ENCODE assay signal across 20 mouse cellular contexts in genomic region chr16:10486993-10487392, GRCm38 (mm10). TPM values are rescaled to one million over a fixed set of nuclear protein-coding genes. Genes with fewer than 3 reads are reported as not detected.
DNase-seq lines count a peak whose midpoint lies in the region; ATAC-seq and TF ChIP-seq lines count a peak whose summit lies in the region.
"Had no signal": no experiment of that assay in that cellular context is flagged by ENCODE, and none has a peak within 500 bp of the region (broad histone marks: within the 10 kb centered on the region; RNA-seq: fewer than 3 reads in every experiment).

No protein-coding gene starts in this region.

- 15% methylated on average over 3 of the region's 3 CpGs for WGBS in spleen, adult 2 months
- WGBS in hindbrain, embryonic 12.5 days = 73% methylated on average over 3 of the region's 3 CpGs
- 74% methylated on average over 3 of the region's 3 CpGs for WGBS in forebrain, embryonic 15.5 days

- TF ChIP-seq EP300 in CH12.LX (IDR thresholded peaks at IDR 0.05; ENCODE audit: low read length) = peak; percentile 61; the same call in 1 of the 2 replicates

- no peak overlapping the region for H3K4me3 ChIP-seq in spleen, adult 2 months (ENCODE audit: extremely low read depth, insufficient read depth, insufficient read length)
- H3K4me3 ChIP-seq in CH12.LX (replicated peaks in 1 of 3; ENCODE audit: low read depth in 2 of 3, low read length in 2 of 3, poor library complexity in 1 of 3) = peak overlapping the region in 1 of 3 experiments; percentile 70
- H3K4me3 ChIP-seq in hindbrain, embryonic 12.5 days = no peak overlapping the region
- H3K4me3 ChIP-seq in forebrain, embryonic 15.5 days = no peak overlapping the region
- H3K4me3 ChIP-seq: embryonic facial prominence, embryonic 10.5 days; embryonic facial prominence, embryonic 12.5 days; forebrain, embryonic 13.5 days had no signal

- H3K4me1 ChIP-seq in spleen, adult 2 months (ENCODE audit: control insufficient read depth, insufficient read depth, insufficient read length) = 0 out of 2 replicates have a peak, but pooled peaks cover 4% of the 10 kb centered on the region
- peaks cover 14 to 26% of the 10 kb centered on the region in 2 experiments for H3K4me1 ChIP-seq in CH12.LX (ENCODE audit: control insufficient read depth in 1 of 2, insufficient read depth in 2 of 2)
- peaks cover 6% of the 10 kb centered on the region for H3K4me1 ChIP-seq in hindbrain, embryonic 12.5 days
- peaks cover 4% of the 10 kb centered on the region for H3K4me1 ChIP-seq in forebrain, embryonic 15.5 days

- in situ Hi-C loops in CH12.LX (cut with MboI; ENCODE audit: low pct_ligation_motif_present, low pct_unique_long_range_greater_than_20kb, low sequenced_read_pairs) = no loop called here

- H3K36me3 ChIP-seq in spleen, adult 2 months (ENCODE audit: control insufficient read depth, insufficient read depth, low read length) = peaks cover 8% of the 10 kb centered on the region
- peaks cover 0 to 14% of the 10 kb centered on the region in 2 experiments for H3K36me3 ChIP-seq in CH12.LX (replicated peaks in 1 of 2; ENCODE audit: control insufficient read depth in 1 of 2, insufficient read depth in 1 of 2, low read length in 1 of 2)
- H3K36me3 ChIP-seq in hindbrain, embryonic 12.5 days = no peaks in the 10 kb centered on the region
- H3K36me3 ChIP-seq in forebrain, embryonic 15.5 days = no peaks in the 10 kb centered on the region
- H3K36me3 ChIP-seq: embryonic facial prominence, embryonic 10.5 days; embryonic facial prominence, embryonic 12.5 days had no signal

- peaks cover 9% of the 10 kb centered on the region for H3K79me2 ChIP-seq in CH12.LX (replicated peaks; ENCODE audit: control insufficient read depth, extremely low read depth, insufficient read depth, poor library complexity, severe bottlenecking)

- H3K27me3 ChIP-seq in spleen, adult 2 months (ENCODE audit: control insufficient read depth, insufficient read depth, low read length) = no peaks in the 10 kb centered on the region
- H3K27me3 ChIP-seq in CH12.LX (replicated peaks) = no peaks in the 10 kb centered on the region
- peaks cover 8% of the 10 kb centered on the region; the same call in 1 of the 2 replicates for H3K27me3 ChIP-seq in hindbrain, embryonic 12.5 days
- 0 out of 2 replicates have a peak, but pooled peaks cover 5% of the 10 kb centered on the region for H3K27me3 ChIP-seq in forebrain, embryonic 15.5 days

- peak overlapping the region; percentile 74 for H3K27ac ChIP-seq in spleen, adult 2 months (ENCODE audit: insufficient read depth, low read length)
- peak overlapping the region; percentile 15; the same call in 1 of the 2 replicates for H3K27ac ChIP-seq in CH12.LX (ENCODE audit: insufficient read depth, low read depth)
- no peak overlapping the region for H3K27ac ChIP-seq in hindbrain, embryonic 12.5 days
- no peak overlapping the region for H3K27ac ChIP-seq in forebrain, embryonic 15.5 days (replicated peaks)
- H3K27ac ChIP-seq: embryonic facial prominence, embryonic 10.5 days; embryonic facial prominence, embryonic 12.5 days; forebrain, embryonic 13.5 days had no signal

- H3K9ac ChIP-seq in CH12.LX (ENCODE audit: insufficient read depth, low read depth) = no peak overlapping the region
- H3K9ac ChIP-seq in hindbrain, embryonic 12.5 days = no peak overlapping the region
- H3K9ac ChIP-seq in forebrain, embryonic 15.5 days (replicated peaks) = no peak overlapping the region
- H3K9ac ChIP-seq: embryonic facial prominence, embryonic 12.5 days; forebrain, embryonic 13.5 days had no signal

- peak overlapping the region; percentile 94 for H3K4me2 ChIP-seq in CH12.LX (ENCODE audit: insufficient read depth, low read depth, poor library complexity, severe bottlenecking)
- H3K4me2 ChIP-seq in hindbrain, embryonic 12.5 days (replicated peaks) = no peak overlapping the region
- no peak overlapping the region for H3K4me2 ChIP-seq in forebrain, embryonic 15.5 days (replicated peaks)
- H3K4me2 ChIP-seq: embryonic facial prominence, embryonic 12.5 days; forebrain, embryonic 13.5 days had no signal

- no peak for TF ChIP-seq RAD21 in CH12.LX (IDR thresholded peaks at IDR 0.05; ENCODE audit: low read depth, low read length)

- dilution Hi-C loops in CH12.LX (cut with MboI; ENCODE audit: extremely low pct_ligation_motif_present, extremely low pct_unique_long_range_greater_than_20kb, low sequenced_read_pairs) = no loop called here

- TF ChIP-seq CTCF in spleen, adult 2 months (IDR thresholded peaks at IDR 0.05; ENCODE audit: extremely low read depth, insufficient read depth, insufficient read length, insufficient replicate concordance) = no peak
- no peak for TF ChIP-seq CTCF in CH12.LX (conservative IDR thresholded peaks at IDR 0.05 in 1 of 2, IDR thresholded peaks at IDR 0.05 in 1 of 2; ENCODE audit: low read depth in 2 of 2, low read length in 2 of 2)

- DNase-seq in spleen, adult 2 months (ENCODE audit: low read depth in 1 of 2, low spot score in 2 of 2) = no peak
- no peak for DNase-seq in spleen, postnatal 10 days (ENCODE audit: low spot score in 2 of 2)
- DNase-seq in CH12.LX (ENCODE audit: extremely low read depth) = no peak
- DNase-seq: adrenal gland, adult 2 months; adrenal gland, postnatal 14 days; adrenal gland, postnatal 36 days; B cell, adult 2 months; cerebellum, adult 11-12 months; cerebellum, adult 2 months; cerebellum, adult 9-10 months; cerebellum, postnatal 10 days; cerebellum, postnatal 25 days had no signal

- H3K9me3 ChIP-seq in CH12.LX (replicated peaks; ENCODE audit: low read length) = no peaks in the 10 kb centered on the region
- no peaks in the 10 kb centered on the region for H3K9me3 ChIP-seq in hindbrain, embryonic 12.5 days (replicated peaks)
- no peaks in the 10 kb centered on the region for H3K9me3 ChIP-seq in forebrain, embryonic 15.5 days
- H3K9me3 ChIP-seq: embryonic facial prominence, embryonic 10.5 days; embryonic facial prominence, embryonic 12.5 days; forebrain, embryonic 13.5 days had no signal

- TF ChIP-seq POLR2A in spleen, adult 2 months (IDR thresholded peaks at IDR 0.05; ENCODE audit: low read depth, low read length) = no peak
- TF ChIP-seq POLR2A in CH12.LX (IDR thresholded peaks at IDR 0.05; ENCODE audit: low read depth, low read length) = no peak

- no peak for ATAC-seq in hindbrain, embryonic 12.5 days (ENCODE audit: low FRiP score)
- no peak for ATAC-seq in forebrain, embryonic 15.5 days (replicated peaks)
- ATAC-seq: CD4-positive, CD25-positive, alpha-beta regulatory T cell, adult 4 months; forebrain, embryonic 13.5 days; forebrain, embryonic 16.5 days had no signal

TF ChIP-seq in CH12.LX, 34 proteins besides CTCF, POLR2A, EP300 and RAD21 (continues in another document):
- TF ChIP-seq JUND (conservative IDR thresholded peaks at IDR 0.05; ENCODE audit: low read depth, low read length) (no peak), MYC (IDR thresholded peaks at IDR 0.05; ENCODE audit: low read depth, low read length) (peak; percentile 90), ETS1 (conservative IDR thresholded peaks at IDR 0.05; ENCODE audit: low read depth, low read length) (peak; percentile 71), HCFC1 (IDR thresholded peaks at IDR 0.05; ENCODE audit: low read depth, low read length) (no peak), ZNF384 (IDR thresholded peaks at IDR 0.05; ENCODE audit: low read depth, low read length) (no peak), POLR2AphosphoS2 (IDR thresholded peaks at IDR 0.05; ENCODE audit: low read depth, low read length) (no peak), MEF2A (IDR thresholded peaks at IDR 0.05; ENCODE audit: borderline replicate concordance, low read depth, low read length) (no peak), ELF1 (IDR thresholded peaks at IDR 0.05; ENCODE audit: low read depth, low read length) (peak; percentile 34; the same call in 1 of the 2 replicates), JUN (IDR thresholded peaks at IDR 0.05; ENCODE audit: insufficient read depth, low read depth, low read length) (no peak), USF1 (IDR thresholded peaks at IDR 0.05; ENCODE audit: low read depth, low read length) (no peak), KAT2A (IDR thresholded peaks at IDR 0.05; ENCODE audit: insufficient replicate concordance, low read length) (no peak), MAFK (IDR thresholded peaks at IDR 0.05; ENCODE audit: insufficient replicate concordance, low read length) (0 out of 2 replicates have a peak, but pooled peaks have one; percentile 54), ZKSCAN1 (IDR thresholded peaks at IDR 0.05; ENCODE audit: borderline replicate concordance, low read depth, low read length) (no peak), SIN3A (IDR thresholded peaks at IDR 0.05; ENCODE audit: low read length) (no peak; the same call in 1 of the 2 replicates)

RNA-seq across cellular contexts. Expression of gene Ciita, which starts 7.1 kb away (rescaled TPM):
- 82.2 and 98.8 TPM in 2 replicates for polyA plus RNA-seq in spleen, adult 2 months (2012; rRNA removed)
- total RNA-seq in CH12.LX (2012; rRNA removed) = 32.7 and 39.8 TPM in 2 replicates
- 38.8 and 39.1 TPM in 2 replicates for total RNA-seq in CH12.LX (2014; rRNA removed)
- polyA plus RNA-seq in CH12.LX (2012; ENCODE audit: insufficient read length, low read depth) = 62.3 and 69.6 TPM in 2 replicates
- 0.35 and 0.37 TPM in 2 replicates for polyA plus RNA-seq in hindbrain, embryonic 12.5 days (2016; fragmentation: Nextera tagmentation; extraction: Ambion mirVana)
- 0.37 and 0.51 TPM in 2 replicates for polyA plus RNA-seq in forebrain, embryonic 15.5 days (2015; fragmentation: Nextera tagmentation; extraction: Ambion mirVana)
- total RNA-seq: MEL had no signal

RNA-seq across cellular contexts. Expression of gene Tvp23a, which starts 39.8 kb away (rescaled TPM):
- 0.29 and 0.32 TPM in 2 replicates for polyA plus RNA-seq in spleen, adult 2 months (2012; rRNA removed)
- total RNA-seq in CH12.LX (2012; rRNA removed) = 0.63 and 0.68 TPM in 2 replicates
- 0.18 TPM in 1 of 2 replicates, not detected in the other for total RNA-seq in CH12.LX (2014; rRNA removed)
- polyA plus RNA-seq in CH12.LX (2012; ENCODE audit: insufficient read length, low read depth) = 1.7 and 1.8 TPM in 2 replicates
- polyA plus RNA-seq in hindbrain, embryonic 12.5 days (2016; fragmentation: Nextera tagmentation; extraction: Ambion mirVana) = 34.1 TPM in 2 replicates
- polyA plus RNA-seq in forebrain, embryonic 15.5 days (2015; fragmentation: Nextera tagmentation; extraction: Ambion mirVana) = 52.1 and 53.0 TPM in 2 replicates

RNA-seq across cellular contexts. Expression of gene Dexi, which starts 55.9 kb away (rescaled TPM):
- polyA plus RNA-seq in spleen, adult 2 months (2012; rRNA removed) = 40.8 and 55.1 TPM in 2 replicates
- total RNA-seq in CH12.LX (2012; rRNA removed) (13.7 and 14.1 TPM in 2 replicates), CH12.LX (2014; rRNA removed) (10.0 and 11.3 TPM in 2 replicates)
- 18.6 and 19.6 TPM in 2 replicates for polyA plus RNA-seq in CH12.LX (2012; ENCODE audit: insufficient read length, low read depth)
- 22.2 and 27.6 TPM in 2 replicates for polyA plus RNA-seq in hindbrain, embryonic 12.5 days (2016; fragmentation: Nextera tagmentation; extraction: Ambion mirVana)
- 18.1 and 18.3 TPM in 2 replicates for polyA plus RNA-seq in forebrain, embryonic 15.5 days (2015; fragmentation: Nextera tagmentation; extraction: Ambion mirVana)

RNA-seq across cellular contexts. Expression of gene Clec16a, which starts 58.1 kb away (rescaled TPM):
- polyA plus RNA-seq in spleen, adult 2 months (2012; rRNA removed) = 8.2 and 10.0 TPM in 2 replicates
- 24.2 and 26.2 TPM in 2 replicates for total RNA-seq in CH12.LX (2012; rRNA removed)
- 19.3 and 20.0 TPM in 2 replicates for total RNA-seq in CH12.LX (2014; rRNA removed)
- polyA plus RNA-seq in CH12.LX (2012; ENCODE audit: insufficient read length, low read depth) = 18.5 and 20.5 TPM in 2 replicates
- 51.4 and 55.5 TPM in 2 replicates for polyA plus RNA-seq in hindbrain, embryonic 12.5 days (2016; fragmentation: Nextera tagmentation; extraction: Ambion mirVana)
- polyA plus RNA-seq in forebrain, embryonic 15.5 days (2015; fragmentation: Nextera tagmentation; extraction: Ambion mirVana) = 71.2 and 77.1 TPM in 2 replicates

Comparison
In these comparisons a context has a peak if more than half of its experiments do, and no peak if none do; other contexts are left out.
1. H3K27ac ChIP-seq: peak in spleen, adult 2 months (single experiment) and CH12.LX (single experiment); none in hindbrain, embryonic 12.5 days (single experiment) and forebrain, embryonic 15.5 days (single experiment).
2. RNA of gene Ciita, which starts 7.1 kb away (polyA plus RNA-seq): 82.2 to 98.8 TPM in spleen, adult 2 months and 62.3 to 69.6 TPM in CH12.LX; 0.35 to 0.37 TPM in hindbrain, embryonic 12.5 days and 0.37 to 0.51 TPM in forebrain, embryonic 15.5 days; every median in the first group is over 10 times any median in the second.
3. RNA of gene Tvp23a, which starts 39.8 kb away (polyA plus RNA-seq): 52.1 to 53.0 TPM in forebrain, embryonic 15.5 days and 34.1 TPM in hindbrain, embryonic 12.5 days; 1.7 to 1.8 TPM in CH12.LX and 0.29 to 0.32 TPM in spleen, adult 2 months; every median in the first group is over 10 times any median in the second.